Mouse (Mus musculus): ENCODE measurements around the gene Slc39a9.

DNA sequence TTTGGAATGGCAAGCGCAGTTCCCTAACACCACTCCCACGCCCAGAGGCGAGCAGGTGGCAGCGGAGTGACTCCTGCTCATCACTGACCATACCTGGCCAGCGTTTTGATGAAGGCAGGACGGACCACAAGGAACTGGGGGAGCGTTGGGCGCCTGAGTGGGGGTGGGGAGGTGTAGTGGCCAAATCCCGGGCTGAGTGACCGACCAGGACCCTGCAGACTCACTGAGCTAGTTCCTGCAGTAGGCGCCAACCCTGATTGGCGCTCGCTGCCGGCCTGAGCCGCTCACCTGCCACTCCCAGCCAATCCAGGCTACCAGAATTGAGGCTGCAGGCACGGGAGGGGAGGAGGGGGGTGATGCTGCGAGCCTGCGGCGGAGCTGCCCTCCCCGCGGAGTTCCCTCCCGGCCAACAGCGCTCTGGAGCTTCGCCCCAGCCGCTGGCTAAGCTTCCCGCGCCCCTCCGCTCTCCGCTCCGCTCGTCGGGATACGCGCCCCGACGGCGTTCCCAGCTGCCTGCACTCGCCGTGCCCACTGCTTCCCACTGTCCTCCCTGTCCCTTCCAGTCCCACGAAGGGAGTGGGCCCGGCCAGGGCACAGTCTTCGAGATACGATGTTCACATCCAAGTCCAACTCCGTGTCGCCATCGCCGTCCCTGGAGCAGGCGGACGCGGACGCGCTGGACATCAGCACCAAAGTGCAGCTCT, 48.7 kb downstream of the Slc39a9 start, which contains the start of gene Plekhd1:
- TF ChIP-seq GATA1 (IDR thresholded peaks at IDR 0.05; ENCODE audit: low read length) (no peak), TAL1 (IDR thresholded peaks at IDR 0.05; ENCODE audit: low read length) (no peak)

All from erythroblast, embryonic 14.5 days (primary cell).